Mouse (Mus musculus): Measurements from ENCODE around the gene Lcmt2. TPM values are rescaled to one million over a fixed set of nuclear protein-coding genes. Genes with fewer than 3 reads are reported as not detected.

The Lcmt2 gene
- polyA plus RNA-seq, 1 experiment, result 8.9 TPM

- no peak for DNase-seq (ENCODE audit: low spot score)
Measured at GRCm38 (mm10) chr2:121115418-121115817, 25.0 kb downstream of the Lcmt2 start.

GRCm38 (mm10) chr2:121109695-121110094 lies 30.8 kb downstream of the Lcmt2 start, which contains the start of gene Tgm7:
Gene Tgm7, minus strand, starts transcription at chr2:121109795.
- no peak for DNase-seq (ENCODE audit: low spot score)

- DNase-seq (ENCODE audit: low spot score), result no peak
Measured at GRCm38 (mm10) chr2:121105940-121106339, 34.5 kb downstream of the Lcmt2 start.

- no peak for DNase-seq (ENCODE audit: low spot score)
Measured at GRCm38 (mm10) chr2:121102051-121102450, 38.4 kb downstream of the Lcmt2 start.

GRCm38 (mm10) chr2:121089751-121090150 lies 50.7 kb downstream of the Lcmt2 start:
- DNase-seq (ENCODE audit: low spot score), result no peak

GRCm38 (mm10) chr2:121088507-121088906 lies 51.9 kb downstream of the Lcmt2 start:
- DNase-seq (ENCODE audit: low spot score), result no peak

- DNase-seq (ENCODE audit: low spot score), result no peak
Measured at GRCm38 (mm10) chr2:121085480-121086185, 54.8 kb downstream of the Lcmt2 start, which contains the start of gene Tgm5. Gene Tgm5, minus strand, starts transcription at chr2:121085841.

GRCm38 (mm10) chr2:121082626-121083025 lies 57.8 kb downstream of the Lcmt2 start:
- DNase-seq (ENCODE audit: low spot score), result no peak

Other genes with a start within 250 kb of the Lcmt2 start
- 12.7 and 15.8 TPM in 2 replicates for gene Ubr1, start 169.9 kb downstream of the Lcmt2 start, polyA plus RNA-seq (2012; rRNA removed)
- 9.1 and 12.1 TPM in 2 replicates for gene Tmem62, start 163.6 kb downstream of the Lcmt2 start, polyA plus RNA-seq (2012; rRNA removed)
- 61.7 and 71.0 TPM in 2 replicates for gene Ccndbp1, start 132.2 kb downstream of the Lcmt2 start, polyA plus RNA-seq (2012; rRNA removed)
- gene Epb42, start 103.6 kb downstream of the Lcmt2 start, polyA plus RNA-seq (2012; rRNA removed), result 0.22 and 0.38 TPM in 2 replicates
- gene Tgm5, start 54.8 kb downstream of the Lcmt2 start, polyA plus RNA-seq (2012; rRNA removed), result 2.1 and 3.3 TPM in 2 replicates
- gene Tgm7, start 30.9 kb downstream of the Lcmt2 start, polyA plus RNA-seq (2012; rRNA removed), result 0.47 and 0.88 TPM in 2 replicates
- 10.2 and 12.4 TPM in 2 replicates for gene Adal, start 225 bp downstream of the Lcmt2 start, polyA plus RNA-seq (2012; rRNA removed)
- 25.1 and 34.3 TPM in 2 replicates for gene Tubgcp4, start 30.0 kb upstream of the Lcmt2 start, polyA plus RNA-seq (2012; rRNA removed)
- 6.6 and 9.4 TPM in 2 replicates for gene Zscan29, start 30.5 kb upstream of the Lcmt2 start, polyA plus RNA-seq (2012; rRNA removed)
- gene Trp53bp1, start 130.8 kb upstream of the Lcmt2 start, polyA plus RNA-seq (2012; rRNA removed), result 41.6 and 41.7 TPM in 2 replicates
- gene Map1a, start 148.9 kb upstream of the Lcmt2 start, polyA plus RNA-seq (2012; rRNA removed), result 7.5 and 15.9 TPM in 2 replicates
- 25.3 and 27.1 TPM in 2 replicates for gene Ppip5k1, start 214.7 kb upstream of the Lcmt2 start, polyA plus RNA-seq (2012; rRNA removed)
- 64.1 and 65.3 TPM in 2 replicates for gene Ckmt1, start 217.1 kb upstream of the Lcmt2 start, polyA plus RNA-seq (2012; rRNA removed)
- 0.10 and 0.14 TPM in 2 replicates for gene Strc, start 246.5 kb upstream of the Lcmt2 start, polyA plus RNA-seq (2012; rRNA removed)